Mouse (Mus musculus): Measurements from ENCODE around the gene Prss41. TPM values are rescaled to one million over a fixed set of nuclear protein-coding genes. Genes with fewer than 3 reads are reported as not detected.

Gene Prss41
- polyA plus RNA-seq, 2 experiments = 0.06 to 0.18 TPM

GRCm38 (mm10) chr17:23868513-23868912, 24.5 kb upstream of the Prss41 start:
- 68% methylated on average over 11 of the region's 11 CpGs for WGBS (ENCODE audit: insufficient replicate concordance)
- Histone ChIP-seq H3K4me2 (ENCODE audit: low read depth) (no peak overlapping the region), H3K9me3 (ENCODE audit: control insufficient read depth, low read length) (no peaks in the 10 kb centered on the region), H3K27me3 (ENCODE audit: control insufficient read depth, insufficient read depth, low read length) (no peaks in the 10 kb centered on the region), H3K36me3 (replicated peaks; ENCODE audit: control insufficient read depth, insufficient read depth, low read depth) (no peaks in the 10 kb centered on the region), H3K27ac (no peak overlapping the region), H3K4me1 (replicated peaks; ENCODE audit: control insufficient read depth in 2 of 2, insufficient read depth in 2 of 2, low read length in 1 of 2) (no peaks in the 10 kb centered on the region), H3K9ac (replicated peaks) (no peak overlapping the region), H3K4me3 (ENCODE audit: insufficient read depth in 1 of 2, low read depth in 2 of 2, low read length in 2 of 2) (no peak overlapping the region)
- no peak for ATAC-seq (ENCODE audit: insufficient read depth)
- TF ChIP-seq CTCF (IDR thresholded peaks at IDR 0.05; ENCODE audit: low read depth) (no peak), EP300 (IDR thresholded peaks at IDR 0.05; ENCODE audit: low read depth) (no peak)
- no peak for DNase-seq (ENCODE audit: low read depth in 3 of 3, low spot score in 3 of 3)

GRCm38 (mm10) chr17:23867756-23868155, 23.8 kb upstream of the Prss41 start, which contains the start of gene Prss21:
Gene Prss21, plus strand, starts transcription at chr17:23868056.
- Histone ChIP-seq H3K4me3 (ENCODE audit: insufficient read depth in 1 of 2, low read depth in 2 of 2, low read length in 2 of 2) (no peak within 1 kb of the TSS), H3K4me2 (ENCODE audit: low read depth) (no peak within 1 kb of the TSS), H3K9me3 (ENCODE audit: control insufficient read depth, low read length) (no peaks in the 10 kb centered on the region), H3K9ac (replicated peaks) (no peak within 1 kb of the TSS), H3K4me1 (replicated peaks; ENCODE audit: control insufficient read depth in 2 of 2, insufficient read depth in 2 of 2, low read length in 1 of 2) (no peaks in the 10 kb centered on the region), H3K27ac (no peak within 1 kb of the TSS), H3K27me3 (ENCODE audit: control insufficient read depth, insufficient read depth, low read length) (no peaks in the 10 kb centered on the region), H3K36me3 (replicated peaks; ENCODE audit: control insufficient read depth, insufficient read depth, low read depth) (no peaks in the 10 kb centered on the region)
- DNase-seq (ENCODE audit: low read depth in 3 of 3, low spot score in 3 of 3) (no peak), ATAC-seq (ENCODE audit: insufficient read depth) (no peak)
- WGBS (ENCODE audit: insufficient replicate concordance) = 66% methylated on average over 15 of the region's 15 CpGs
- no peak for TF ChIP-seq CTCF (IDR thresholded peaks at IDR 0.05; ENCODE audit: low read depth)
- no peak for TF ChIP-seq EP300 (IDR thresholded peaks at IDR 0.05; ENCODE audit: low read depth)

- 58% methylated on average over 4 of the region's 4 CpGs for WGBS (ENCODE audit: insufficient replicate concordance)
- no peak for DNase-seq (ENCODE audit: low read depth in 3 of 3, low spot score in 3 of 3)
These were observed 19.0 kb upstream of the Prss41 start for GRCm38 (mm10) chr17:23862926-23863325.

GRCm38 (mm10) chr17:23857913-23858312, 13.9 kb upstream of the Prss41 start:
- no peak overlapping the region for H3K27ac ChIP-seq
- H3K27me3 ChIP-seq (ENCODE audit: control insufficient read depth, insufficient read depth, low read length) = no peaks in the 10 kb centered on the region
- TF ChIP-seq EP300 (IDR thresholded peaks at IDR 0.05; ENCODE audit: low read depth) = no peak
- ATAC-seq (ENCODE audit: insufficient read depth) = no peak
- no peaks in the 10 kb centered on the region for H3K4me1 ChIP-seq (replicated peaks; ENCODE audit: control insufficient read depth in 2 of 2, insufficient read depth in 2 of 2, low read length in 1 of 2)
- no peak for DNase-seq (ENCODE audit: low read depth in 3 of 3, low spot score in 3 of 3)
- H3K4me3 ChIP-seq (ENCODE audit: insufficient read depth in 1 of 2, low read depth in 2 of 2, low read length in 2 of 2) = no peak overlapping the region
- H3K4me2 ChIP-seq (ENCODE audit: low read depth) = no peak overlapping the region
- H3K36me3 ChIP-seq (replicated peaks; ENCODE audit: control insufficient read depth, insufficient read depth, low read depth) = no peaks in the 10 kb centered on the region
- no peak overlapping the region for H3K9ac ChIP-seq (replicated peaks)
- no peaks in the 10 kb centered on the region for H3K9me3 ChIP-seq (ENCODE audit: control insufficient read depth, low read length)
- WGBS (ENCODE audit: insufficient replicate concordance) = 55% methylated on average over 2 of the region's 2 CpGs

More at GRCm38 (mm10) chr17:23862926-23863325, 19.0 kb upstream of the Prss41 start:
- H3K27ac ChIP-seq = no peak overlapping the region
- TF ChIP-seq EP300 (IDR thresholded peaks at IDR 0.05; ENCODE audit: low read depth) (no peak), CTCF (IDR thresholded peaks at IDR 0.05; ENCODE audit: low read depth) (no peak)
- H3K27me3 ChIP-seq (ENCODE audit: control insufficient read depth, insufficient read depth, low read length) = no peaks in the 10 kb centered on the region
- no peak overlapping the region for H3K4me3 ChIP-seq (ENCODE audit: insufficient read depth in 1 of 2, low read depth in 2 of 2, low read length in 2 of 2)
- no peaks in the 10 kb centered on the region for H3K4me1 ChIP-seq (replicated peaks; ENCODE audit: control insufficient read depth in 2 of 2, insufficient read depth in 2 of 2, low read length in 1 of 2)
- no peaks in the 10 kb centered on the region for H3K36me3 ChIP-seq (replicated peaks; ENCODE audit: control insufficient read depth, insufficient read depth, low read depth)
- H3K9me3 ChIP-seq (ENCODE audit: control insufficient read depth, low read length) = no peaks in the 10 kb centered on the region
- no peak overlapping the region for H3K9ac ChIP-seq (replicated peaks)
- ATAC-seq (ENCODE audit: insufficient read depth) = no peak
- no peak overlapping the region for H3K4me2 ChIP-seq (ENCODE audit: low read depth)

- Histone ChIP-seq H3K4me2 (ENCODE audit: low read depth) (no peak overlapping the region), H3K27me3 (ENCODE audit: control insufficient read depth, insufficient read depth, low read length) (no peaks in the 10 kb centered on the region), H3K27ac (no peak overlapping the region), H3K9me3 (ENCODE audit: control insufficient read depth, low read length) (no peaks in the 10 kb centered on the region), H3K36me3 (replicated peaks; ENCODE audit: control insufficient read depth, insufficient read depth, low read depth) (no peaks in the 10 kb centered on the region), H3K9ac (replicated peaks) (no peak overlapping the region), H3K4me3 (ENCODE audit: insufficient read depth in 1 of 2, low read depth in 2 of 2, low read length in 2 of 2) (no peak overlapping the region), H3K4me1 (replicated peaks; ENCODE audit: control insufficient read depth in 2 of 2, insufficient read depth in 2 of 2, low read length in 1 of 2) (no peaks in the 10 kb centered on the region)
- no peak for DNase-seq (ENCODE audit: low read depth in 3 of 3, low spot score in 3 of 3)
- TF ChIP-seq EP300 (IDR thresholded peaks at IDR 0.05; ENCODE audit: low read depth) = no peak
- no peak for TF ChIP-seq CTCF (IDR thresholded peaks at IDR 0.05; ENCODE audit: low read depth)
- no peak for ATAC-seq (ENCODE audit: insufficient read depth)
- WGBS (ENCODE audit: insufficient replicate concordance) = 72% methylated on average over 6 of the region's 6 CpGs
These were observed 13.2 kb upstream of the Prss41 start for GRCm38 (mm10) chr17:23857193-23857592.
